Mouse (Mus musculus): ENCODE data around the gene Tcte1. TPM values are rescaled to one million over a fixed set of nuclear protein-coding genes. Genes with fewer than 3 reads are reported as not detected.

Gene Tcte1
- total RNA-seq, 1 experiment from 2014 or later = not detected

GRCm38 (mm10) chr17:45565103-45565502 lies 41.9 kb downstream of the Tcte1 start:
- no peak for DNase-seq

GRCm38 (mm10) chr17:45566031-45566359 lies 42.8 kb downstream of the Tcte1 start:
- no peak for DNase-seq

GRCm38 (mm10) chr17:45566360-45567161 lies 43.3 kb downstream of the Tcte1 start:
- DNase-seq = no peak

GRCm38 (mm10) chr17:45567162-45567601 lies 43.9 kb downstream of the Tcte1 start:
- peak; percentile 70 for DNase-seq

- no peak for DNase-seq
Measured at GRCm38 (mm10) chr17:45568990-45569389, 45.8 kb downstream of the Tcte1 start.

- DNase-seq = no peak
Measured at GRCm38 (mm10) chr17:45569999-45570398, 46.8 kb downstream of the Tcte1 start.

- peak; percentile 89 for DNase-seq
Measured at GRCm38 (mm10) chr17:45572103-45573086, 49.2 kb downstream of the Tcte1 start.

GRCm38 (mm10) chr17:45573087-45573779 lies 50.0 kb downstream of the Tcte1 start, which contains the start of gene Hsp90ab1:
Hsp90ab1 (minus strand) TSS chr17:45573271.
- DNase-seq = peak; percentile 99

- peak; percentile 98 for DNase-seq
Measured at GRCm38 (mm10) chr17:45573780-45574123, 50.5 kb downstream of the Tcte1 start.

GRCm38 (mm10) chr17:45574129-45574761 lies 51.0 kb downstream of the Tcte1 start:
- DNase-seq = peak; percentile 88

- peak; percentile 4 for DNase-seq
Measured at GRCm38 (mm10) chr17:45575123-45575897, 52.1 kb downstream of the Tcte1 start.

GRCm38 (mm10) chr17:45578242-45578641 lies 55.0 kb downstream of the Tcte1 start:
- DNase-seq = peak; percentile 9

GRCm38 (mm10) chr17:45578843-45579242 lies 55.6 kb downstream of the Tcte1 start:
- peak; percentile 49 for DNase-seq

- DNase-seq = no peak
Measured at GRCm38 (mm10) chr17:45579554-45579953, 56.3 kb downstream of the Tcte1 start.

- peak; percentile 60 for DNase-seq
Measured at GRCm38 (mm10) chr17:45580958-45581477, 57.8 kb downstream of the Tcte1 start.

GRCm38 (mm10) chr17:45581567-45581983 lies 58.3 kb downstream of the Tcte1 start:
- peak; percentile 84 for DNase-seq

GRCm38 (mm10) chr17:45582188-45582587 lies 59.0 kb downstream of the Tcte1 start:
- no peak for DNase-seq

GRCm38 (mm10) chr17:45582715-45583355 lies 59.6 kb downstream of the Tcte1 start:
- no peak for DNase-seq

- peak; percentile 92 for DNase-seq
Measured at GRCm38 (mm10) chr17:45584096-45584896, 61.1 kb downstream of the Tcte1 start.
